Mouse (Mus musculus): ENCODE measurements at regions not wholly inside any gene's neighbourhood (a gene's known extent, or its start where the extent isn't known, plus 50 kb on each side); places are given as distances from the start of the nearest gene placed in this dataset.

DNA sequence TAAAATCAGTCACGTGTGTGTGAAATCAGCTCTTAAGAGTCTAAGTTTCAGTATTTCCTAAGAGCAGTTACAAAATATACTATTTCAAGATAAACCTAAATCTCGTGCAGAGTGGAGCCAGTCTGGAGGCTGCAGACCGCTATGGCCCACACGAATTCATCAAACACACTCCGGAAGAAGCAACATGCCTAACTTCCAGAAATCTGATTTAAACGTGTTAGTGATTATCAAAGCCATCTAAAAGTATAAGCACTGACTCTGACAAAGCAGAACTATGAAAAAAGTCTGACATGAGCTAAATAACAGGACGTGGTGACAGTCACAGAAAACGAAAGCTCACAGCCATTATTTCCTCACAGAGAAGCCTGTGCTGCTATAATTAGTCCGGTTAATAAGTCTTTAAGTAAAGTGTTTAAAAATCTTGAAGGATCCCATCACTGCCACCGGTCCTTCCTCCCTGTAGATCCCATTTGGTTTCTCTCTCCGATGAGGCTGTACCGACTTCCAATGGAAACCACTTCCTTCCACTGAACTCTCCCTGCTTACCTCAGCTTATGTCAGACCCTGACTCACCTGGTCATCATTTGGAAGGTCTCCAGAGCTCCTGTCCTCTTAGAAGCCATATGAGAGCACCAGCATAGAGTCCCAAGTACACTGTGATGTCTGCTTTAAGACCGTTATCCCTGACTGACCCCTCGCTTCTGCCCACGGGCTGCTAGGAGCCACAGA is 189.0 kb upstream of the Mkln1 start:
- no peak for TF ChIP-seq CTCF (IDR thresholded peaks at IDR 0.05; ENCODE audit: control insufficient read depth, insufficient read depth, insufficient replicate concordance, low read depth, low read length)
- no peak for TF ChIP-seq POLR2A (IDR thresholded peaks at IDR 0.05; ENCODE audit: control insufficient read depth, low read depth, low read length)
